Mouse (Mus musculus) lung, postnatal 0 days (tissue): ENCODE measurements around the gene Lefty1. TPM values are rescaled to one million over a fixed set of nuclear protein-coding genes. Genes with fewer than 3 reads are reported as not detected.

Source experiments
- ATAC-seq: fragments of 200-750 bp; cut with Nextera tagmentation; 2 replicates; pipeline ENCODE4 v1.8.0; 2017; ENCODE audit warnings: moderate library complexity
- DNase-seq: peaks from one replicate; pipeline ENCODE4 v3.0.0-alpha.2; 2016; ENCODE audit warnings: low spot score
- H3K27ac ChIP-seq: fragments of 300-500 bp; sonication (generic); 2 replicates; pipeline ENCODE4 v1.5.1; 2014; ENCODE audit warnings: antibody characterized with exemption, mild to moderate bottlenecking, low read length, mixed read lengths
- H3K27me3 ChIP-seq: fragments of 300-500 bp; sonication (generic); replicated peaks from 2 replicates; pipeline ENCODE4 v1.6.1; 2014; ENCODE audit warnings: low read length, mixed read lengths; ENCODE audit not compliant: insufficient read depth
- H3K36me3 ChIP-seq: fragments of 300-500 bp; sonication (generic); 2 replicates; pipeline ENCODE4 v1.6.1; 2014; ENCODE audit warnings: low read length, mixed read lengths; ENCODE audit not compliant: insufficient read depth
- H3K4me1 ChIP-seq: fragments of 300-500 bp; sonication (generic); 2 replicates; pipeline ENCODE4 v1.6.1; 2014; ENCODE audit warnings: antibody characterized with exemption, low read depth, low read length, mixed read lengths; ENCODE audit not compliant: insufficient read depth
- H3K4me2 ChIP-seq: fragments of 300-500 bp; sonication (generic); replicated peaks from 2 replicates; pipeline ENCODE4 v1.6.1; 2014; ENCODE audit warnings: low read depth, mild to moderate bottlenecking, low read length, moderate library complexity, mixed read lengths
- H3K4me3 ChIP-seq: fragments of 300-500 bp; sonication (generic); 2 replicates; pipeline ENCODE4 v1.5.1; 2014; ENCODE audit warnings: low read depth, low read length
- H3K9ac ChIP-seq: fragments of 300-500 bp; sonication (generic); replicated peaks from 2 replicates; pipeline ENCODE4 v1.6.1; 2014; ENCODE audit warnings: low read depth, mild to moderate bottlenecking
- H3K9me3 ChIP-seq: fragments of 300-500 bp; sonication (generic); 2 replicates; pipeline ENCODE4 v1.6.1; 2016; ENCODE audit warnings: low read length, mixed read lengths
- CTCF ChIP-seq: IDR thresholded peaks from 2 replicates; pipeline ENCODE4 v1.5.1; 2016; ENCODE audit warnings: antibody characterized with exemption, mild to moderate bottlenecking
- EP300 ChIP-seq: IDR thresholded peaks from 2 replicates; pipeline ENCODE4 v1.6.1; 2016; ENCODE audit warnings: antibody characterized with exemption, mild to moderate bottlenecking, control low read depth
- WGBS: fragments of 180-500 bp; shearing (Covaris S2); extraction: QIAGEN DNeasy Blood & Tissue Kit; methylation state at CpG from one replicate; pipeline ENCODE4 v1.1.7; 2014; 5-methylcytosine and 5-hydroxymethylcytosine counted together
- polyA plus RNA-seq: library from polyadenylated mRNA; unstranded; fragments of >200 nt; fragmentation: Nextera tagmentation; extraction: Ambion mirVana; gene quantifications from 2 replicates; pipeline ENCODE4 v1.2.1, GENCODE M21; 2015

The Lefty1 gene
- polyA plus RNA-seq, 1 experiment from 2014 or later, result 1.1 TPM

DNA sequence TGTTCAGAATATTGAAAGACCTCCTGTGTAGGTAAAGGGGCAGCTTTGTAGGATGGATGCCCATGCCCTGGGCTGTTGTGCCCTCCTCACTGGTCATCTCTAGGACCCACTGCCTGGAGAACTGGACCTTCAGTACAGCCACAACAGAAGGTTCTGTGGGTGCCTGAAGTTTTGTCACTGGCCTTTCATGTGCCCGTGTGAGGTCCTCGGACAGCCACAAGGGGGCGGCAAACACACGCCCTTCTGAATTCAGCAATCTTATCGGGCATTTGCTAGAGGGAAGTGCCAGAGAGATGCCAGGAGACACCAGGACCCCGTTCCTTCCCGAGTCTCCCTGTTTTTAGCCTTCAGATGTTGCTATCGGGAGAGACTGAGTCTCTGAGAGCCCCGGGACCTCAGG lies 52.9 kb downstream of the Lefty1 start:
- no peak overlapping the region for H3K4me3 ChIP-seq
- peak; percentile 41; the same call in 1 of the 2 replicates for ATAC-seq
- H3K9me3 ChIP-seq, result no peaks in the 10 kb centered on the region
- no peak overlapping the region for H3K4me2 ChIP-seq
- H3K9ac ChIP-seq, result no peak overlapping the region
- DNase-seq, result peak; percentile 81
- 3% methylated on average over 9 of the region's 9 CpGs for WGBS
- no peak overlapping the region for H3K27ac ChIP-seq
- H3K27me3 ChIP-seq, result no peaks in the 10 kb centered on the region
- no peaks in the 10 kb centered on the region for H3K4me1 ChIP-seq
- H3K36me3 ChIP-seq, result no peaks in the 10 kb centered on the region
- TF ChIP-seq CTCF, result peak; percentile 94
- TF ChIP-seq EP300, result no peak

Other genes with a start within 250 kb of the Lefty1 start
- not detected in 2 replicates for gene Mixl1, start 238.0 kb upstream of the Lefty1 start, polyA plus RNA-seq
- 17.0 and 18.5 TPM in 2 replicates for gene Acbd3, start 209.0 kb upstream of the Lefty1 start, polyA plus RNA-seq
- gene H3f3a, start 121.1 kb upstream of the Lefty1 start, polyA plus RNA-seq, result 1,774 and 1,827 TPM in 2 replicates
- 21.2 and 22.6 TPM in 2 replicates for gene Sde2, start 83.9 kb upstream of the Lefty1 start, polyA plus RNA-seq
- gene Lefty2, start 41.9 kb upstream of the Lefty1 start, polyA plus RNA-seq, result 0.16 TPM in 1 of 2 replicates, not detected in the other
- gene Pycr2, start 30.7 kb upstream of the Lefty1 start, polyA plus RNA-seq, result 51.9 and 57.5 TPM in 2 replicates
- gene Tmem63a, start 7.3 kb downstream of the Lefty1 start, polyA plus RNA-seq, result 22.7 and 25.1 TPM in 2 replicates
- gene Ephx1, start 85.9 kb downstream of the Lefty1 start, polyA plus RNA-seq, result 29.4 and 35.7 TPM in 2 replicates
- gene 9130409I23Rik, start 116.2 kb downstream of the Lefty1 start, polyA plus RNA-seq, result not detected in 2 replicates
- gene Nvl, start 209.2 kb downstream of the Lefty1 start, polyA plus RNA-seq, result 13.3 and 13.4 TPM in 2 replicates
- gene Cnih4, start 209.7 kb downstream of the Lefty1 start, polyA plus RNA-seq, result 95.4 and 115 TPM in 2 replicates